Mouse (Mus musculus) neural tube, embryonic 14.5 days (tissue): Measurements from ENCODE around the gene Myd88. TPM values are rescaled to one million over a fixed set of nuclear protein-coding genes. Genes with fewer than 3 reads are reported as not detected.

Experiments used
- ATAC-seq: fragments of 200-750 bp; cut with Nextera tagmentation; 2 replicates; pipeline ENCODE4 v1.8.0; 2017; ENCODE audit warnings: low read depth, mild to moderate bottlenecking, moderate TSS enrichment, moderate library complexity
- H3K27ac ChIP-seq: fragments of 300-500 bp; sonication (generic); 2 replicates; pipeline ENCODE4 v1.5.1; 2014; ENCODE audit warnings: low read depth, mild to moderate bottlenecking, control low read depth, low read length, moderate library complexity, mixed read lengths
- H3K27me3 ChIP-seq: fragments of 300-500 bp; sonication (generic); 2 replicates; pipeline ENCODE4 v1.6.1; 2014; ENCODE audit warnings: low read length; ENCODE audit not compliant: control insufficient read depth, insufficient read depth
- H3K36me3 ChIP-seq: fragments of 300-500 bp; sonication (generic); 2 replicates; pipeline ENCODE4 v1.6.1; 2014; ENCODE audit warnings: low read length, mixed read lengths; ENCODE audit not compliant: control insufficient read depth, insufficient read depth
- H3K4me1 ChIP-seq: fragments of 300-500 bp; sonication (generic); 2 replicates; pipeline ENCODE4 v1.6.1; 2014; ENCODE audit warnings: low read length; ENCODE audit not compliant: control insufficient read depth, insufficient read depth
- H3K4me2 ChIP-seq: fragments of 300-500 bp; sonication (generic); 2 replicates; pipeline ENCODE4 v1.6.1; 2014; ENCODE audit warnings: mild to moderate bottlenecking, low read depth, low read length, control low read depth
- H3K4me3 ChIP-seq: fragments of 300-500 bp; sonication (generic); 2 replicates; pipeline ENCODE4 v1.5.1; 2014; ENCODE audit warnings: low read depth, low read length, control low read depth, mixed read lengths
- H3K9ac ChIP-seq: fragments of 300-500 bp; sonication (generic); replicated peaks from 2 replicates; pipeline ENCODE4 v1.6.1; 2014; ENCODE audit warnings: low read depth, mild to moderate bottlenecking, control low read depth, low read length, mixed read lengths
- H3K9me3 ChIP-seq: fragments of 300-500 bp; sonication (generic); 2 replicates; pipeline ENCODE4 v1.6.1; 2016; ENCODE audit warnings: low read length; ENCODE audit not compliant: control insufficient read depth
- WGBS: fragments of 180-500 bp; shearing (Covaris S2); extraction: QIAGEN DNeasy Blood & Tissue Kit; methylation state at CpG from one replicate; pipeline ENCODE4 v1.1.7; 2014; 5-methylcytosine and 5-hydroxymethylcytosine counted together
- polyA plus RNA-seq: library from polyadenylated mRNA; unstranded; fragments of >200 nt; fragmentation: Nextera tagmentation; extraction: Ambion mirVana; gene quantifications from 2 replicates; pipeline ENCODE4 v1.2.1, GENCODE M21; 2014

The Myd88 gene
- polyA plus RNA-seq, 1 experiment from 2014 or later, result 2.8 TPM

- whole genome bisulfite sequencing, result 91% methylated on average over 3 of the region's 3 CpGs
- H3K4me2 ChIP-seq, result no peak overlapping the region
- ATAC-seq, result no peak
Observed at GRCm38 (mm10) chr9:119290791-119291190, 50.4 kb downstream of the Myd88 start.

More at GRCm38 (mm10) chr9:119290791-119291190, 50.4 kb downstream of the Myd88 start:
- Histone ChIP-seq H3K9ac (no peak overlapping the region), H3K27ac (no peak overlapping the region), H3K4me3 (no peak overlapping the region), H3K9me3 (no peaks in the 10 kb centered on the region), H3K36me3 (0 out of 2 replicates have a peak, but pooled peaks cover 3% of the 10 kb centered on the region), H3K4me1 (no peaks in the 10 kb centered on the region), H3K27me3 (no peaks in the 10 kb centered on the region)

Other genes starting within 250 kb of the Myd88 start
- 14.7 and 19.9 TPM in 2 replicates for gene Plcd1, start 247.9 kb downstream of the Myd88 start, polyA plus RNA-seq
- gene Dlec1, start 238.9 kb downstream of the Myd88 start, polyA plus RNA-seq, result 1.1 and 1.2 TPM in 2 replicates
- 3.1 and 4.8 TPM in 2 replicates for gene Acaa1b, start 184.3 kb downstream of the Myd88 start, polyA plus RNA-seq
- gene Gm47289, start 182.2 kb downstream of the Myd88 start, polyA plus RNA-seq, result not detected in 2 replicates
- not detected in 2 replicates for gene Slc22a13, start 132.3 kb downstream of the Myd88 start, polyA plus RNA-seq
- 16.2 and 17.0 TPM in 2 replicates for gene Oxsr1, start 19.0 kb downstream of the Myd88 start, polyA plus RNA-seq
- 95.4 and 100 TPM in 2 replicates for gene Acaa1a, start 1.7 kb downstream of the Myd88 start, polyA plus RNA-seq
- gene Xylb, start 16.0 kb upstream of the Myd88 start, polyA plus RNA-seq, result 2.5 and 3.8 TPM in 2 replicates
- not detected in 2 replicates for gene Slc22a14, start 24.1 kb upstream of the Myd88 start, polyA plus RNA-seq
- 45.0 and 49.7 TPM in 2 replicates for gene Acvr2b, start 60.7 kb upstream of the Myd88 start, polyA plus RNA-seq
- 58.2 and 59.0 TPM in 2 replicates for gene Exog, start 103.5 kb upstream of the Myd88 start, polyA plus RNA-seq
- 0.27 and 0.28 TPM in 2 replicates for gene Scn5a, start 237.6 kb upstream of the Myd88 start, polyA plus RNA-seq